Mouse (Mus musculus) thymus, adult 2 months (tissue): ENCODE measurements around the gene Nxpe3. TPM values are rescaled to one million over a fixed set of nuclear protein-coding genes. Genes with fewer than 3 reads are reported as not detected.
A peak's percentile ranks its signal among the peaks of the same experiment; 100 is the strongest.

Source experiments
- DNase-seq: peaks from one replicate; pipeline ENCODE4 v3.0.0; 2021
- H3K27ac ChIP-seq: fragments of 200-500 bp; 2 replicates; pipeline ENCODE4 v1.5.1; 2012; ENCODE audit warnings: low read length, control low read depth; ENCODE audit not compliant: control insufficient read depth, insufficient read depth
- H3K27me3 ChIP-seq: fragments of 200-500 bp; 2 replicates; pipeline ENCODE4 v1.6.1; 2012; ENCODE audit warnings: mild to moderate bottlenecking, low read length, moderate library complexity, mixed read lengths; ENCODE audit not compliant: control insufficient read depth, insufficient read depth
- H3K36me3 ChIP-seq: fragments of 200-500 bp; 2 replicates; pipeline ENCODE4 v1.6.1; 2012; ENCODE audit warnings: mild to moderate bottlenecking, low read length, moderate library complexity; ENCODE audit not compliant: control insufficient read depth, insufficient read depth
- H3K4me1 ChIP-seq: fragments of 200-500 bp; replicated peaks from 2 replicates; pipeline ENCODE4 v1.6.1; 2012; ENCODE audit warnings: low read length; ENCODE audit not compliant: control insufficient read depth, insufficient read depth
- H3K4me3 ChIP-seq: fragments of 200-500 bp; 2 replicates; pipeline ENCODE4 v1.5.1; 2012; ENCODE audit warnings: mild to moderate bottlenecking, low read length, control low read depth, moderate library complexity; ENCODE audit not compliant: control insufficient read depth, insufficient read depth
- CTCF ChIP-seq: fragments of 200-500 bp; IDR thresholded peaks from 2 replicates; pipeline ENCODE4 v1.5.1; 2012; ENCODE audit warnings: mild to moderate bottlenecking, control low read depth, low read length, moderate library complexity, borderline replicate concordance; ENCODE audit not compliant: control insufficient read depth, poor library complexity, insufficient read depth; ENCODE audit errors: extremely low read depth
- POLR2A ChIP-seq: fragments of 200-500 bp; IDR thresholded peaks from 2 replicates; pipeline ENCODE4 v1.6.1; 2012; ENCODE audit warnings: mild to moderate bottlenecking, low read length, control low read depth, moderate library complexity; ENCODE audit not compliant: control insufficient read depth, poor library complexity, insufficient read depth; ENCODE audit errors: extremely low read depth
- WGBS: fragments of 180-500 bp; shearing (Covaris S2); methylation state at CpG from one replicate; pipeline ENCODE4 v1.1.7; 2018; 5-methylcytosine and 5-hydroxymethylcytosine counted together
- polyA plus RNA-seq: library from polyadenylated mRNA; depleted of rRNA; stranded (reverse); fragments of >200 nt; gene quantifications from 2 replicates; pipeline ENCODE4 v1.2.3, GENCODE M21; 2012

Gene Nxpe3
- polyA plus RNA-seq, 1 experiment = 5.2 TPM

- 20% methylated on average over 7 of the region's 7 CpGs for WGBS
- no peaks in the 10 kb centered on the region for H3K27me3 ChIP-seq
- peak overlapping the region; percentile 25; the same call in 1 of the 2 replicates for H3K27ac ChIP-seq
- no peaks in the 10 kb centered on the region for H3K36me3 ChIP-seq
- peaks cover 25% of the 10 kb centered on the region for H3K4me1 ChIP-seq
- H3K4me3 ChIP-seq = no peak overlapping the region
- no peak for DNase-seq
- no peak for TF ChIP-seq POLR2A
- TF ChIP-seq CTCF = no peak
Observed at GRCm38 (mm10) chr16:55891346-55891745, 3.7 kb downstream of the Nxpe3 start.

- H3K4me3 ChIP-seq = no peak overlapping the region
- 84% methylated on average over 19 of the region's 19 CpGs for WGBS
- H3K27ac ChIP-seq = no peak overlapping the region
- DNase-seq = no peak
- TF ChIP-seq POLR2A = no peak
- no peak for TF ChIP-seq CTCF
- peaks cover 21% of the 10 kb centered on the region for H3K4me1 ChIP-seq
- H3K36me3 ChIP-seq = no peaks in the 10 kb centered on the region
- H3K27me3 ChIP-seq = no peaks in the 10 kb centered on the region
Observed at GRCm38 (mm10) chr16:55890346-55891136, 4.5 kb downstream of the Nxpe3 start.

GRCm38 (mm10) chr16:55889451-55889850, 5.6 kb downstream of the Nxpe3 start:
- 91% methylated on average over 3 of the region's 3 CpGs for WGBS
- DNase-seq = no peak
- peaks cover 7% of the 10 kb centered on the region for H3K36me3 ChIP-seq
- no peaks in the 10 kb centered on the region for H3K27me3 ChIP-seq
- H3K4me3 ChIP-seq = no peak overlapping the region
- H3K27ac ChIP-seq = no peak overlapping the region
- TF ChIP-seq POLR2A (no peak), CTCF (no peak)
- H3K4me1 ChIP-seq = peaks cover 19% of the 10 kb centered on the region

- no peak for DNase-seq
- Histone ChIP-seq H3K4me3 (no peak overlapping the region), H3K27ac (no peak overlapping the region), H3K4me1 (peaks cover 18% of the 10 kb centered on the region), H3K36me3 (peaks cover 11% of the 10 kb centered on the region), H3K27me3 (no peaks in the 10 kb centered on the region)
- TF ChIP-seq POLR2A (no peak), CTCF (no peak)
- 96% methylated on average over 3 of the region's 3 CpGs for WGBS
Observed at GRCm38 (mm10) chr16:55888584-55888960, 6.5 kb downstream of the Nxpe3 start.

GRCm38 (mm10) chr16:55887814-55888583, 7.1 kb downstream of the Nxpe3 start:
- Histone ChIP-seq H3K4me3 (no peak overlapping the region), H3K27ac (peak overlapping the region; percentile 66), H3K27me3 (no peaks in the 10 kb centered on the region), H3K4me1 (peaks cover 18% of the 10 kb centered on the region), H3K36me3 (peaks cover 11% of the 10 kb centered on the region)
- WGBS = 7% methylated on average over 7 of the region's 7 CpGs
- peak; percentile 47 for DNase-seq
- TF ChIP-seq POLR2A = no peak
- peak; percentile 61; the same call in 1 of the 2 replicates for TF ChIP-seq CTCF

- H3K36me3 ChIP-seq = peaks cover 11% of the 10 kb centered on the region
- TF ChIP-seq CTCF (no peak), POLR2A (no peak)
- no peaks in the 10 kb centered on the region for H3K27me3 ChIP-seq
- H3K4me1 ChIP-seq = peaks cover 9% of the 10 kb centered on the region
- 94% methylated on average over 11 of the region's 11 CpGs for WGBS
- no peak overlapping the region for H3K4me3 ChIP-seq
- DNase-seq = no peak
- H3K27ac ChIP-seq = no peak overlapping the region
Observed at GRCm38 (mm10) chr16:55884246-55884645, 10.8 kb downstream of the Nxpe3 start.

GRCm38 (mm10) chr16:55876025-55876424, 19.1 kb downstream of the Nxpe3 start:
- H3K4me1 ChIP-seq = no peaks in the 10 kb centered on the region
- H3K36me3 ChIP-seq = no peaks in the 10 kb centered on the region
- H3K27ac ChIP-seq = no peak overlapping the region
- 82% methylated on average over 6 of the region's 6 CpGs for WGBS
- no peak overlapping the region for H3K4me3 ChIP-seq
- DNase-seq = no peak
- TF ChIP-seq CTCF (no peak), POLR2A (no peak)
- H3K27me3 ChIP-seq = no peaks in the 10 kb centered on the region
